Mouse (Mus musculus) embryonic fibroblast, embryonic 13.5 days (primary cell): ENCODE results near the gene Blvra. TPM values are rescaled to one million over a fixed set of nuclear protein-coding genes. Genes with fewer than 3 reads are reported as not detected.
A peak's percentile ranks its signal among the peaks of the same experiment; 100 is the strongest.
"Not testable (repeated sequence)": the region's sequence is repeated elsewhere in the genome, so short reads cannot be mapped to it uniquely, and the experiment has no call there.

Experiments used
- H3K27ac ChIP-seq: 2 replicates; pipeline ENCODE4 v1.5.1; 2012; ENCODE audit warnings: low read length, control low read depth, inconsistent platforms; ENCODE audit not compliant: insufficient read depth
- H3K4me1 ChIP-seq: 2 replicates; pipeline ENCODE4 v1.6.1; 2011; ENCODE audit warnings: low read length; ENCODE audit not compliant: control insufficient read depth, insufficient read depth
- H3K4me3 ChIP-seq: 2 replicates; pipeline ENCODE4 v1.5.1; 2011; ENCODE audit warnings: mild to moderate bottlenecking, control low read depth, low read length; ENCODE audit not compliant: insufficient read depth
- CTCF ChIP-seq: IDR thresholded peaks from 2 replicates; pipeline ENCODE4 v1.5.1; 2011; ENCODE audit warnings: mild to moderate bottlenecking, control low read depth, low read length, moderate library complexity, borderline replicate concordance; ENCODE audit not compliant: insufficient read depth
- POLR2A ChIP-seq: IDR thresholded peaks from 2 replicates; pipeline ENCODE4 v1.6.1; 2011; ENCODE audit warnings: low read depth, mild to moderate bottlenecking, control low read depth, low read length, moderate library complexity
- polyA plus RNA-seq: library from polyadenylated mRNA; stranded (reverse); fragments of >200 nt; gene quantifications from 2 replicates; pipeline ENCODE4 v1.2.4, GENCODE M21; 2011; ENCODE audit warnings: low read depth; ENCODE audit not compliant: missing spikeins, insufficient read length

Gene Blvra
- 26.6 and 27.7 TPM in 2 replicates for polyA plus RNA-seq

DNA sequence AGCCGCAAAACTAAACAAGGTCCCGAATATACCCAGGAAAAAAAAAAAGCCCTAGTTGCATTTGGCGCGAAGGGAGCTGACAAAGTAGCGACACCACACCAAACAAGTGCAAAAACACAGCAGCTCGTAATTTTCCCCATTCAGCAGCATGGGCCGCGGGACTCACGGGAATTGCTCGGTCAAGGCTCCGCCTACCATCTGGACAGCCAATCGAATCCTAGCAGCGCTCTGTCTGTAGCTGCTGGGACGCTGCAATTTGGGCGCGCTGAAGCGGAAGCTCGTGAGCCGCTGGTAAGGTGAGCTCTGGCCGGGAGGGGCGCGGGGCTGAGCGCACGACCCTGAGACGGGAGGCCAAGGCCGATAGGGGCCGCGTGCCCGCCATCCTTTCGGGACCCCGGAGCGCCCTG, at the start of gene Blvra:
Blvra (plus strand) TSS at position 231 of the 407 bp plus-strand sequence.
- Histone ChIP-seq H3K4me3 (peak within 1 kb of the TSS; percentile 58), H3K4me1 (peaks cover 5% of the 10 kb centered on the region; the same call in 1 of the 2 replicates), H3K27ac (no peak within 1 kb of the TSS)
- TF ChIP-seq POLR2A (peak; percentile 73), CTCF (no peak)

DNA sequence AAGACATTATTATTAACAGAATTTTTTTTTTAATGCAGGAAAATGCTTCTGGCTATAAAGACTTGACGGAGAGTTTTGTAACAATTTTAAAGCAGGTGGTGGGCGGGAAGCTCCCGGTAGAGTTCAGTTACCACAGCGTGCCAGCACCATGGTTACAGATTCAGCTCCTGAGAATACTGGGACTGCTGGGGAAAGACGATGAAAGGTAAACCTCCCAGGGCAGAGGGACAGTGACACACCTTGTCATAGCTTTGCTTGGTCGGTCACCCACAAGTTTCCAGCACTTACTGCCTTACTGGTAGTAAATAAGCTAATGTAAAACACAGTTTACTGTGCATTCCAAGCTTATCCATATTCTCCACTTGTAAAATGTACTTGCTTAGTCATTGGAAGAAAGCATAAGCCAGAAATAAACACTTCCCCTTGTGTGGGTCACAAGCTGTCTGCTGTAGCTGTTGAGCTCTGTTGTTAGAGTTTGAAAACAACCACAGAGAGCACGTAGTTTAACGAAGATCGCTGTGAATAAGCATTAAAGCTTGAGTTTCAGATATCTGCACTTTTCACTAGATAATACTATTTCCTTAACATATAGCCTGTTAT, 35.4 kb upstream of the Blvra start:
- Histone ChIP-seq H3K4me1 (no peaks in the 10 kb centered on the region), H3K27ac (no peak overlapping the region), H3K4me3 (no peak overlapping the region)
- TF ChIP-seq CTCF (no peak), POLR2A (no peak)

DNA sequence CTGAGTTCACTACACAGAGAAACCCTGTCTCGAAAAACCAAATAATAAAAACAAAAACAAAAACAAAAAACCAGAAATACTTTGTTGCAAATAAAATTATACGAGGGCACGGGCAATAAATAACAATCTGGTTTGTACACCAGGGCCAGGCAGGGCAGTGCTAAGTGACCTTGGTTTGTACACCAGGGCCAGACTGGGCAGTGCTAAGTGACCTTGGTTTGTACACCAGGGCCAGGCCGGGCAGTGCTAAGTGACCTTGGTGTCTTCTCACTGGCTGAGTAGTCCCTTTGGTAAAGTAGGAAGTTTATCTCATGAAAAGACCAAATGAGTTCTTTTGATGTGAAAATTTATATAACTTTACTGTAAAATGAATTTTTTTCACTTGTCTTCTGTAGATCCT, 33.2 kb upstream of the Blvra start:
- H3K4me3 ChIP-seq, result no peak overlapping the region

DNA sequence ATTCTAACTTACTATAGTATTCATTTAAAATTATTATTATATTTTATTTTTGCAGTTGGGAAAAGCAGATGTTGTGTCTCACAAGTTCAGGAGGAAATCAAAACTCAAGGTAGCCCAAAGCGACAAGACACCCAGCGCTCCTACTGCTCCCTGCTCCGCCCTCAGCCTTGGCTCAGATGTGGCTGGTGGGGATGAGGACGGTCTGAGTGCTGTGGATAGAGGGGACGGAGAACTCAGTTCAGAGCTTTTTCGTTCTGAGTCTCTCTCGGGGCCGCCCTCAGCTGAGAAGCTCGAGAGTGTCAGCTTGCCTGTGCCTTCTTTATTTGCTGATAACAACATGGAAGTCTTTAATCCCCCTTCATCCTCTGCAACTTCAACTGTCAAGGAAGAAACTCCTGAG, 9.0 kb upstream of the Blvra start:
- no peaks in the 10 kb centered on the region for H3K4me1 ChIP-seq
- H3K27ac ChIP-seq, result no peak overlapping the region
- TF ChIP-seq CTCF, result no peak
- no peak for TF ChIP-seq POLR2A
- no peak overlapping the region for H3K4me3 ChIP-seq

More for the DNA sequence above, 33.2 kb upstream of the Blvra start:
- Histone ChIP-seq H3K27ac (no peak overlapping the region), H3K4me1 (no peaks in the 10 kb centered on the region)
- TF ChIP-seq CTCF (no peak), POLR2A (no peak)

DNA sequence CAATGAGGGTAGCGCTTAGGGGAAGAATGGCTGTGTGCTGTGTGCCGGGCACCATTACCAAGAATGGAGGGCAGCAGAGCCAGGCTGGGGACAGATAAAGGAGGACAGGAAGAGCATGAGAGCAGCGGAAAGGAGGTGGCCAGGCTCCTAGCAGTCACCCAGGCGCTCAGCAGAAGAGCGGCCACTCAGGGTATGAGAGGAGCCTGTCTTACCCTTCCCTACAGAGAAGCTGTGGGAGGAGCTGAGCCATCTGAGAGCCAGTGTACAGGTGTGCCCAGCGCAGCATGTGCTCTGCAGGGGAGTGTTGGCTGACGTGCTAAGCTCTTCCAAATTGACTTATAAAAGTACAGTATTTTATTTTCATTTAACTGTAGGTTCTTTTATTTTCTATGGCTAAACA, 1.7 kb upstream of the Blvra start:
- H3K4me3 ChIP-seq, result no peak overlapping the region
- no peak overlapping the region for H3K27ac ChIP-seq
- H3K4me1 ChIP-seq, result peaks cover 5% of the 10 kb centered on the region; the same call in 1 of the 2 replicates
- TF ChIP-seq POLR2A (no peak), CTCF (no peak)

DNA sequence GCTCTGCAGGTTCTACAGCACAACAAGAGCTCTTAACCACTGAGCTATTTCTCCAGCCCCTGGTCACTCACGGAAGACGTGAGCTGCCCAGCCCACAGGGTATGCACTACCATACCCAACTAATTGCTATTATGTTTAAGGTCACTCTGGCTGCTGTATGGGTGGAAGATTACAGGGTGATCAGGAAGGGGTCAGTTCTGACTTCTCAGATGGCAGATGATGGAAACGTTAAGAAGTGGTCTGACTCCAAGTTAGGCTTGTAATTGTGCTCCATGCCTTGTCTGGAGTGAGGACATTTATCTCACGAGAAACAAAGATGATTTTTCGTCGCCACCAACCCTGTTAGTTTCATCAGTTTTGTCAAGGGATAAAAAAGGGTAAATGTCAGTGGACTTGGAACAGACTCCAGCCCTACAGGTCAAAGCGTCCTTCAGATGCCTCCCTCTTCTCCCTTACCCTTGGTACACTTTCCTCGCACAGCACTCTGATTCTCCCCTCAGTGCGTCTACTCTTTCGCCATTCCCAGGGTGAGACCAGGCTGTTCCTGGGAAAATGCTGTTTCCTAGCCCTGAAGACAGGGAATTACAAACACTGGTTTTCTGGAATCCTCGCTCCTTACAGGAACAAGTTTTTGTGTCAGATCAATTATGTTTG, 557 bp upstream of the Blvra start:
- TF ChIP-seq CTCF (no peak), POLR2A (no peak)
- H3K27ac ChIP-seq, result no peak overlapping the region
- H3K4me3 ChIP-seq, result peak overlapping the region; percentile 16
- peaks cover 5% of the 10 kb centered on the region; the same call in 1 of the 2 replicates for H3K4me1 ChIP-seq

DNA sequence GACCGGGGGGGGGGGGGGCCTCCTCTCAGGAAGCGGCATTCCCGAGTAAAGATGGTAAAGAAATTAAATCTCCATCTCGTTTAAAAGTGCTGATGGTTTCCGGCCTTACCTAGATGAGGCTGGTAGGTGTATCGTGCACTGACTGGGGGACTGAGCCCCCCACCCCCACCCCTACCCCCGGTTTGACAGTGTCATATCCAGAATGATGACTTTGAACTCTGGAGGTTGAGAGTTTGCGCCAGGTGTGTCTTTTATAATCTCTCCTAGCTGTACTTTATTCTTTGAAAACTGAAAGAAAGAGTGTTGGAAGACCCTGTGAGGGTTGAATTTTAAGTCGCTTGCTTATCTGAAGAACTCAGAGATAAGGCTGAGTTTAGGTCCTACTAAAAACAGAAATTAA, 414 bp downstream of the Blvra start:
- Histone ChIP-seq H3K4me3 (peak overlapping the region; percentile 58), H3K27ac (no peak overlapping the region), H3K4me1 (peaks cover 5% of the 10 kb centered on the region; the same call in 1 of the 2 replicates)
- TF ChIP-seq CTCF (no peak), POLR2A (no peak)

DNA sequence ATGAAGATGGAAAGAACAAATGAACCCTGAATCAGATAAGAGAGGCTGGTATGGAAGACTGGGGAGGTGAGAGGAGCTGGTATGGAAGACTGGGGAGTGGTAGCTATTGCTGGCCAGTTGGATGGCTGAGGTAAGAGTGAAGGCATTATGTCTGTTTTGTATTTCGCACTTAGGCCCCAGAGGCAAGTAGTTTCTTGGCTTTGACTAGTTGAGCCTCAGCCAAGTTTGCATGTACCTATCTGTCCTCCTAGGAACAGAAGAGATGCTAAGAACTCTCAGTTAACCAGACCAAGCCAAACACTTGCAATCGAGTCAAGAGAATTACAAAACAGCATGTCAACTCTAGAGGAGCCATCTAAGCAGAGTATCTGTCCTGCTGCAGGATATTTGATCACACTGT, 3.7 kb downstream of the Blvra start:
- TF ChIP-seq POLR2A (no peak), CTCF (no peak)
- no peak overlapping the region for H3K4me3 ChIP-seq

DNA sequence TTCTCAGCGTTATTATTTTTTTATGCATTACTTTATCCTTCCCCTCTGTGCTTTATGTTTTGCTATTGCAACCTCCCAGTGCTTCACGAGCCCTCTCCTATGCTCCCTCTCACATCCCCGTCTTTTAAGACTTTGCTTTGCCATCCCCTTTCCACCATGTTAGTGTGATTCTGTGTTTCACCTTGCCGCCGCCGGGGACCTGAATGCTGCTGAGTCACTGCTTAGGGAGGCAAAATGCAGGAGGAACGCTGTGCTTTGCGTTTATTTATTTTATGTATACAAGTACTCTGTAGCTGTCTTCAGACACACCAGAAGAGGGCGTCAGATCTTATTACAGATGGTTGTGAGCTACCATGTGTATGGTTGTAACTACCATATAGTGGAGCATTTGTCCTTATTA, 7.1 kb downstream of the Blvra start:
- H3K27ac ChIP-seq, result no peak overlapping the region
- H3K4me3 ChIP-seq, result no peak overlapping the region
- TF ChIP-seq POLR2A (no peak), CTCF (no peak)
- no peaks in the 10 kb centered on the region for H3K4me1 ChIP-seq

More for the DNA sequence above, 3.7 kb downstream of the Blvra start:
- no peak overlapping the region for H3K27ac ChIP-seq
- peaks cover 5% of the 10 kb centered on the region; the same call in 1 of the 2 replicates for H3K4me1 ChIP-seq

DNA sequence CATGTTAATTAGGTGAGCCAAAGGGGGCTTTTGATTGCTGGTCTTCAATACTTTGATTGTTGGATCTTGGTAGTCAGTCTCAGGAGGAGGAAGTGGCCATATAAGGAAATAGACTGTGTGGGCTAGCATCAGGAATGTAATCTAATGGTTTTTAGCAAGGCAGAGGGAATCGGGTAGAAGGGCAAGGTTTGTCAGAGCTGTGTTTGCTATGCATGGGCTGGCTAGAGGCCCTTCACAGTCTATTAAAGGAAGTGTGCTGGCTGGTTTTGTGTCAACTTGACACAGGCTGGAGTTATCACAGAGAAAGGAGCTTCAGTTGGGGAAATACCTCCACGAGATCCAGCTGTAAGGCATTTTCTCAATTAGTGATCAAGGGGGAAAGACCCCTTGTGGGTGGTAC, 8.6 kb downstream of the Blvra start:
- not testable (repeated sequence) for H3K27ac ChIP-seq, H3K4me3 ChIP-seq, H3K4me1 ChIP-seq
